Mouse (Mus musculus) T-helper 2 cell (primary cell): ENCODE measurements around the gene Zfp57.
"Not testable (repeated sequence)": the region's sequence is repeated elsewhere in the genome, so short reads cannot be mapped to it uniquely, and the experiment has no call there.

ENCODE experiments used
- in situ Hi-C: fragments of 300-600 bp; cut with MboI, MseI; formaldehyde crosslinking; loops from one replicate; pipeline ENCODE4 v1.15.1; 2025; ENCODE audit warnings: high pct_unique_total_duplicates

Zfp57 gene

GRCm38 (mm10) chr17:36994528-36994927 is 6.4 kb upstream of the Zfp57 start:
- in situ Hi-C loops, result no loop called here

DNA sequence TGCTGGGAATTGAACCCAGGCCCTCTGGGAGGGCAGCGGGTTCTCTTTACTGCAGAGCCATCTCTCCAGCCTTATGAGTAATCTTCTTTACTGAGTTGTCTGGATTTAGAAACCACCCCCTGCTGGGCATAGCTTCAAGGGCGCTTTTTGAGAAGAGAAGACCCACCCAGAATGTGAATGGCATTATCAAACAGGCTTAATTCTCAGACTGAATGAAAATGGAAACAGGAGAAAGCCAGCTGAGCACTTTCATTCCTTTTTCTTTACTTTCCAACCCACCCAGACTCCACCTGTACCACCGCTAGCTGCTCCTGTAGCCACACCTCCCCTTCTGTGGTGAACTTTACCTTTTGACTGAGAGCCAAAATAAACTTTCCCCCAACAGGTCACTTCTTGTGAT is 5.5 kb upstream of the Zfp57 start:
- in situ Hi-C loops, result no loop called here

DNA sequence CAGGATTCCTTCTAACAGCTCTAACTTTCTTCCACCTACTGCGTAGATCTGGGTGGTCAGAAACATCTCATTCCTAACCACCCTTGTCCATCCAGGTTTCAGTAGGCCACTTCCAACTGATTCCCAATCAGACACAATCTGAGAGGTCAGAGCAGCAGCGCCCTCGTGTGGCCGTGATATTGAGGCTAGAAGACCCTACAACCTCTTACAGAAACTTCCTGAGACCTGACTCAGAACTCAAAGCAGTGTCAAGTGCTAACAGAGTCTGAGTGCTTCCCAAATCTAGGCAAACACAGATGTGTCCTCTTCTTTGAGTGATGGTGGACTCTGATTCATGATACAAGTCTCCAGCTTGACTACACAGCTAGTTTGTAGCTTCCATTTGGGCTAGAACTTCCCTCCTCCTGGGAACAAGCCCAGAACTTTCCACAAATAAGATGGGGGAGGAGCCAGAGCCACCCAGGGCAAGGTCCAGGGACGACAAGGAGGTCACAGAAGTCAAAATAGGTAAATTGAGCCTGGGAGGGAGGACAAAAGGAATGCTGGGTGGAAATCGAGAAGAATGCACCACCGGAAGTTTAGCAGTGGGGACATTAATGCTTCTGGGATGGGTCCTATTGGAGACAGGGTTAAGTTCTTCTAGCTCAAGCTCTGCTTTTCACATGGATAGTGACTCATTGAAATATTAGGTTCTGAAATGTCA is 3.8 kb upstream of the Zfp57 start:
- in situ Hi-C loops, result no loop called here

- in situ Hi-C loops, result no loop called here
Observed at GRCm38 (mm10) chr17:36998477-36998876, 2.5 kb upstream of the Zfp57 start.

DNA sequence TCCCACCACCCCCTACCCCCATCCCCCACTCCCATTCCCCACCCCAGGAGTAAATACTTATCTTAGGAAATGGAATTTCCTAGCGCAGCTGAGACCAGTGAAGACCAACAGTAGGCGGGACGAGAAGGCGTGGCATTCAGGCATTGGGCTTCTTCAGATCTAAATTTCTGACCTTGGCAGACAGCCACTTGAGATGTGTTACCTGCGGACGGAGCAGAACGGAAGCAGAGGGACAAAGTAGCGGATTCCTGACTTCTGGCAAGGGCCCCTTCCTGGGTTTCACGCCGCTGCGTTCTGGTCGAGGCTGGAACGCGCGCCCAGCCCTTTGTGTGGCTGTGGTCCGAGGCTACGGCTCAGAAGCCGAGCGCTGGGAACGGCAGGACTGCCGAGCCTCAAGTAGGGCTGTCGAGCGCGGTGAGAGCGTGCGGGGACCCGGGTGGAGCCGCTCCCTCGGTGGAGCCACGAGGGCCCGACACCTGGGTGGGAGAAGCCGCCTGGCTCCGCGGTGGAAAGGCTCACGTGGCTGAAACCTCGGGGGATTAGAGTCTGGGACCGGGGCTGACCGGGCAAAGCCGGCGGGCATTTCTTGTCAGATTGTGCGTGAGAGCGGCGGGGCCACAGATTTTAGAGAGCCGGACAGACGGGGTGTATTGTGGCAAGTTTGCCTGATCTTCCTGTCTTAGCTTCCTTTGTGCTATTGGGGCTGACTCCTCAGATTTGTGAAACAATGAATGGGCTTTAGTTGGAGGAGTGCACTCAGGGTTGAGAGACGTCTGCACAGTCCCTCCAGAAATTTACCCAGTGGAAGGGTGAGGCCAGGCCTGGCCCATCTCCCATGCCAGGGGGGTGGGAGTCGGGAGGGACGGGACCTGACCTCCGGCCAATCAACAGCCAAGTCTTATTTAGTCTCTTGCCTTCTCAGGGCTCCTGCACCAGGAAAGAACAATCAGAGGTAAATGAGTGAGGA is 1.7 kb downstream of the Zfp57 start:
- in situ Hi-C loops, result no loop called here

DNA sequence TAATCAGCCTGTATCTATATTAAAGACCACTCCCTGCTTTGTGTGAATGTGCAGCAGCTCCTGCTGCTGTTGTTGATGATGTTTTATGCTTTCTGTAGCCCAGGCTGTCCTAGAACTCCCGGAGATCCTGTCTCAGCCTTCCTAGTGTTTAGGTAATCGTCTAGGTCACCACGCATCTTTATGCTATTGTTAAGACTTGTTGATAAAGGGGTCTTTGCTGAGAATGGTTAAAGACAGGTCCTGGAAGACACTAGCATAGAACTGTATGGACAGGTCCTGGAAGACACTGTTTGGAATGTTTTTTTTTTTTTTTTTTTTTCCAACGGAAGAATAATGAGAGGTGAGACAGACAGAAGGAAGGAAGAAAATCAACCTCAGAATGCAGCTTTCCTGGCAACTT is 2.4 kb downstream of the Zfp57 start:
- in situ Hi-C loops, result no loop called here

GRCm38 (mm10) chr17:37008161-37008560 is 7.2 kb downstream of the Zfp57 start:
- in situ Hi-C loops, result no loop called here

DNA sequence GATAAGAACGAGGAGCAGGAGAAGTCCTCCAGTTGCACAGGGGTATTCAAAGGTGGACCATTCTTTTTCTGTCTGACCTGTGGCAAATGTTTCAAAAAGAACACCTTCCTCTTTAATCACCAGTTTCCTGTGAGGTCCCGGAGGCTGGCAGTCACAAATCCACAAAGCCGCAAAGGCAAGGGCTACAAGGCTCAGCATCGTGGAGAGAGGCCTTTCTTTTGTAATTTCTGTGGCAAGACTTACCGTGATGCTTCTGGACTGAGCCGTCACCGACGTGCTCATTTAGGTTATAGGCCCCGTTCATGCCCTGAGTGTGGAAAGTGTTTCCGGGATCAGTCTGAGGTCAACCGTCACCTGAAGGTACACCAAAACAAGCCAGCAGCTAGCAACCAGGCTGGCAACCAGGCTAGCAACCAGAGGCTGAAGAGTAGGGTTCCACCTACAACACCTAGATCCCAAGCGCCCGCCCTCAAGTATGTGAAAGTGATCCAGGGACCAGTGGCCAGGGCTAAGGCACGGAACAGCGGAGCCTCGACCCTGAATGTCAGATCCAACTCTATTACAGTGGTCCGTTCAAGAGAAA is 8.6 kb downstream of the Zfp57 start:
- in situ Hi-C loops, result no loop called here

DNA sequence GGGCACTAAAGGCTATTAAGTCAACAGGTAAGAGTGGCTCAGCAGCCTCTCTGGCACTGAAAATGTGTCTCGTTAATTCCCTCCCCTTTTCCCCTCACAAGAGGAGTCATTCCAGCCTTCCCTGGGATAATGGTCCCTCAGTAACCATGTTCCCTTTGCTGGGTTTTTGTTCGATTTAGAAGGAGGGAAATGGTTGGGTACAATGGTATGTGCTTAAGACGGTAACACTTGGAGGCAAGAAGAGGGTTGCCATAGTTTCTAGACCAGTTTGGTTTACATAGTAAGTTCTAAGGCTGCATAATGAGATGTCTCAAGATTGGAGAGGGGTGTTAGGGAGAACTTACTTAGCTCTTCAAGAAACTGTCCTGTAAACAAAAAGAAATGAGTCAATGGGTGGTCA is 10.8 kb downstream of the Zfp57 start:
- in situ Hi-C loops, result no loop called here

- in situ Hi-C loops, result no loop called here
Observed at GRCm38 (mm10) chr17:37012141-37012540, 11.2 kb downstream of the Zfp57 start.

DNA sequence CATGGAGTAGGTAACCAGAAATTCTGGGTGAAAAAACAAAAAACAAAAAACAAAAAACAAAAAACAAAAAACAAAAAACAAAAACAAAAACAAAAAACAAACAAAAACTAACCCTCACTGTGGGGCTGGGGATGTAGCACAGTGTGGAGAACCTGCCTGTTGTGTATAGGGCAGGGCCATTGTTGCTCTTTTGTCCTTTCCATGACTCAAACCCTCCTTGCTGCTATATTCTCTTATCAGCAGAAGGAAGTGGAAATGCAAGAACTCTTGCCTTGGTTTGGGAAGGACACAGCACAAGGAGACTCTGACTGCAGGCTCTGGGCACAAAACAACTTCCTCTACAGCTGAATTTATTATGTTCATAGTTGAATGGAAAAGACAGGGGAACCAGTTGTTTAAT is 15.4 kb downstream of the Zfp57 start:
- in situ Hi-C loops, result no loop called here

- in situ Hi-C loops, result no loop called here
Observed at GRCm38 (mm10) chr17:37018328-37018727, 17.4 kb downstream of the Zfp57 start.

DNA sequence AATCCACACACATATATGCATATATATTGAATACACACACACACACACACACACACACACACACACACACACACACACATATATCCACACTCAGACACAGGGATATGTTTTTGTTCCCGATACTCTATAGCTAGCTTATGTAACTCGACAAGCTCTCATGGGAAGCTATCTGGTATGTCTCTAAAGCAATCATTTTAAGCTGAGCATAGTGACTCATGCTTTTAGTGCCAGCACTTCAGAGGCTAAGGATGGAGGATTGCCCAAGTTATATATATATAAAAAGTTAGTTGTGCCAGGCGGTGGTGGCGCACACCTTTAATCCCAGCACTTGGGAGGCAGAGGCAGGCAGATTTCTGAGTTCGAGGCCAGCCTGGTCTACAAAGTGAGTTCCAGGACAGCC is 18.3 kb downstream of the Zfp57 start:
- in situ Hi-C loops, result not testable (repeated sequence)

DNA sequence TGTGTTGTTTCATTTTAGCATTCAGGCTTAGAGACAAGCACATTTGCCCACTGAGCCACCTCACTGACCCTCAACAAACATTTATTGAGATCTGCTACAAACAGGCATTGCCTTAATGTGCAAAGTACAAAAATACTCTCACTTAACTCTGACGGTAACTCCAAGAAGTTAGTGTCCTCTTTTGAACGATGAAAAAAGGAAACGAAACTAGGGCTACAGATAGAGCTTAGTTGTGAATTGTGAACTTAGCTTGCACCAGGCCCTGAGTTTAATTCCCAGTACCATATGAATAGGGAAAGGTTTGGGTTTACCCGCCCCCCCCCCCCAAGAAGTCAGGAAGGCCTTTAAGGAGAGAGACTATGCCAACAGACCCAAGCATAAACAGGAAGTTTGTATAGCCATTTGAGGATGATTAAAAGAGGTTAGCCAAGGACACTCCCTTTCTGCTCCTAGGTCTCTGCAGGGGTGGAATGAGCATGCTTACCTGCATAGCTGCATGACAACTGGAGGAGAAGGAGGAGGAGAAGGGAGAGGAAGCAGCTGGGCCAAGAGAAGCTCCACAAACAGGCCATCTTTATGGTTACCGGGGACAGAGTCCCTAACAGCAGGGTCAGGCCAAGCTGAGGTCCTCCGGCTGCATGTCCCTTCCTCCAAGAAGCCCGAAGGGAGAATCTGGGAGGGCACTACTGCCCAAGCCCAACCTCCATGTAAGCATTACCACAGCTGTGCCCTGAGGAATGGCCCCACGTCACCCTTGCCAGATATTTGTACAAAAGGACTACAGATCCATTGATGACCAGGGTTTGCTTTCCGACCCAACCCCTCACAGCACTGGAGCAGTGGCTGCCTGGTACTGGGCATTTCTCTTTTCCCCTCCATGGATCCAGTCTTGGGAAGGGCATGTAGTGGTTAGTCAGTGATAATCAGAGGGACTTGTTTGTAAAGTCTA is 21.9 kb downstream of the Zfp57 start, which contains the start of gene Mog:
TSS of gene Mog (minus strand) at position 771 of the 949 bp plus-strand sequence.
- in situ Hi-C loops, result no loop called here

DNA sequence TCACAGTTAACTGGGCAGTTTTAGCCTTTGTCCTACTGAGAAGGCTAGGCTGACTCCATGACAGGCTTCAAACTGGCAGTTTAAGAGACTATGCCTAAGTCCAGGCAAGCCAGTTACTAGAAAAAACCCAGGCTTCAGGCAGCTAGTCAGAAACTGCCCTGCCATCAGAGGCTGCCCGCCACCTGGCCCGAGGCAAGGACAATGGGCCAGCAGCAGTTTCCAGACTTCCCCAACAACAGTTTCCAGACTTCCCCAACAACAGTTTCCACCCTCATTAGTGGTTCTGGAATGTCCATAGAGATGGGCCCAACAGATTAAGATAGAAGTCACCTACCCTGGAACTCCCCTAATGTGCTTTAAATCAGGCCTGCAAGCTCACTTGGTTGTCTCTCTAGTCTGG is 25.5 kb downstream of the Zfp57 start:
- in situ Hi-C loops, result no loop called here

- in situ Hi-C loops, result no loop called here
Observed at GRCm38 (mm10) chr17:37027486-37027885, 26.5 kb downstream of the Zfp57 start.

DNA sequence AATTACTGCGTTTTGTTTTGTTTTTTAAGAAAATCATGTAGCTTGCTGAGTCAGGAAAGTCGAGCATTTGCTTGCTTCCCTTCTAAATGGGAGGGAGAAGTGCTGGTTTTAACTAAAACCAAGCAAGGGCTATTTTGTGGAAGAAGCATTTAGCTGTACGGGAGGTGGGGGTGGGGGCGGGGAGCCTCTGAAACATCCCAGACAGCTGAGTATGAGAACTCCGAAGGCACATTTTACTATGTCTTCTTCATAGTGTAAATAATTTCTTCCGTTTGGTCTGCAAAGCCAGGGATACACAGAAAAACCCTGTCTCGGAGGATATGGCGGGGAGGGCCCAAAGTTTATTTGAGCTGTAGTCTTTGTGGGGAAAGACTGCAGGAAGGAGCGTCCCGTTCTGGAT is 27.2 kb downstream of the Zfp57 start:
- in situ Hi-C loops, result no loop called here

DNA sequence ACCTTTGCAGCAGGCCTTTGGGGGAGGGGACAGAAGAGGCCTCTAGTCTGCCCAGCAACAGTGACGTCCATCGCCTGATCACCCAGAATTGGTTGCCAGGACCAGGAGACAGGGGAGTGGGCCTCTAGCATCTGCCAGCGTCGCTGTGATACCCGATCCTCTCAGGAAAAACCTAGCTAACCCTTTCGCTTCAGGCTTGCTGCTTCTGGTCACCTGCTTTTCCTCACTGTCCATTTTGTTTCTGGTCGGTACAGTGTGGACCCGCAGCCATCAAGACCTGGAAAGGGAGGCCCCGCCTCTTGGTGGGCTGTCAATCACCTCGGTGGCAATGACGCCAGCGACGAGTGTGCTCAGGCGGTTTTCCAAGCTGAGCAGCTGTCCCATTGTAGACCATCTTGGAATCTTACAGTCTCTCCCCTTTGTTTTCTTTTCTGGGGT is 27.7 kb downstream of the Zfp57 start:
- in situ Hi-C loops, result no loop called here

GRCm38 (mm10) chr17:37029162-37029561 is 28.2 kb downstream of the Zfp57 start:
- in situ Hi-C loops, result no loop called here

DNA sequence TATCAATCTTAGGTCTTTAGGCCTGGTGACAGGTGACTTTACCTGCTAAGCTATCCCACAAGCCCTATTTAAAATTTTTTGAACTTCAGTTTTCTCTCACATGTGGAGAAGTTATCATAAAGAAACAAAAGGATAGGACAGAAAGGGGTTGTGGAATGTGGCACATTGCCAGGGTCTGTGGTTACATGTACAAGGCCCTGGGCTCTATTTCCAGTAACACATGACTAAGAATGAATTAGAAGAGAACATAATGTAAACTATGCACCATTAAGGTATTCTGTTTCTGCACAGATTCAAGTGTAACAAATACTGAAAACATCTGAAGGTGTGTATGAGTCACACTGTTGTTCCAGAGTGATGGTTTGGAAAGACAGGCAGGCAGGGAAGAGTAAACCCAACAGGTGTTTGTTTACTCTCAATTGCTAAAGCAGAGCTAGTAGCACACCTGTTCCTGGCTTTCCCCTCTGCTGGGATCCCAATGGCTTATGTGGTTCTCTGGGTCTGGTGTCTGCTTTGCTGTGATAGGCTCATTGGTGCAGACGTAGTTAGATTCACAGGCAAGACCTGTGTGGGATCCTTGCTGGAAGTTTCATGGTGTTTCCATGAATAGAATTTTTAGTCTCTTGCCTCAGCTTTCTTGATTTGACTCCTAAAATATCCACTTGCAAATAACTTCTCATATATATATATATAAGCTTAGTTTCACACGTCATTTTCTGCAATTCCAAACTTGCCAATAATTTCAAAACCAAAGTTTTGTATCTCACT is 38.3 kb downstream of the Zfp57 start:
- in situ Hi-C loops, result no loop called here
